Mouse (Mus musculus): ENCODE measurements around the gene Depdc1b.

Gene Depdc1b

DNA sequence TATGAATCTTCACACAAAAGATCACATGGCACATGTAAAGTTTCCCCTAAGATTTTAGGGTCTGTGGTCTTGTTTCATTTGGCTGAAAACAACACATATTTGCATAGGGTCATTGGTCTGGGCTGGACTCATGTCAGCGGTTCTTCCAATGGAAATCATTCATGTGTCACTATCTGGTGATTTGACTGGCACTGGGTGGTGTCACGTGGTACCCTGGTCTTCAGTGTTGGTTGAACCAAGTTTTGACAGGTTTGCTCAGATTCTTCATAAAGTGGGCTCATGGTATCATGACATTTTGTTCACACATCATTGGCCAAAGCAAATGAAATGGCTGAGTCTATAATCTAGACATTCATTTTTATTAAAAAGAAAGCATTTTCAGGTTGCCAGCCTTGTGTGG lies 1.3 kb downstream of the Depdc1b start:
- DNase-seq, result no peak

DNA sequence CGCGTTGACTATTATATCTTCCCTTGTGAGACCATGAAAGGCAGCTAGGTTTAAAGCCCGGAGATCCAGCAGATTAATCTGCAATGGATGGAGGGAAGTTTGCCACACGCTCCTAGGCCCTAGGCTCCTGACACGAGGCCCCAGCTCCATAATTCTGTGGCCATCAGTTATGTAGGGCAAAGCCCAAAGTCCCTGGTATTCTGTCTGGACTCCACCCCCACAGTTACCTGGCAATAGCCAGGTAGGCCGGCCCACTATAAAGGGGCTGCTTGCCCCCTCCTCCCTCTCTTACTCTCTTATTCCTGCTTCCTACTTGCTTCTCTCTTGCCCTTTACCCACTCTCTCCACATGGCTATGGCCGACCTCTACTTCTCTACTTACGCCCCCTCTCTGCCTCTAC lies 2.9 kb downstream of the Depdc1b start:
- no peak for DNase-seq

DNA sequence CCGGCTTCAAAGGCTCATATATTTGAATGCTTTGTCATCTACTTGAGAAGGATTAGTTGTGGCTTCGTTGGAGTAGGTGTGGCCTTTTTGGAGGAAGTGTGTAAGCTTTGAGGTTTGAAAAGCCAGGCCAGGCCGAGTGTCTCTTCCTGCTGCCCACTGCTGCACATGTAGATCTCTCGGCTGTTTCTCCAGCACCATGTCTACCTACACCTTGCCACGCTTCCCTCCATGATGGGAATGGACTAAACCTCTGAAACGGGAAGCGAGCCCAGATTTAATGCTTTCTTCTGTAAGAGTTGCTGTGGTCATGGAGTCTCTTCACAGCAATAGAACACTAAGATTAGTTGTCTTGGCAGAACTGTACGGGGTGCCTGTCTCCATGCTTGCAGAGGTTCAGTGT lies 4.1 kb downstream of the Depdc1b start:
- no peak for DNase-seq

DNA sequence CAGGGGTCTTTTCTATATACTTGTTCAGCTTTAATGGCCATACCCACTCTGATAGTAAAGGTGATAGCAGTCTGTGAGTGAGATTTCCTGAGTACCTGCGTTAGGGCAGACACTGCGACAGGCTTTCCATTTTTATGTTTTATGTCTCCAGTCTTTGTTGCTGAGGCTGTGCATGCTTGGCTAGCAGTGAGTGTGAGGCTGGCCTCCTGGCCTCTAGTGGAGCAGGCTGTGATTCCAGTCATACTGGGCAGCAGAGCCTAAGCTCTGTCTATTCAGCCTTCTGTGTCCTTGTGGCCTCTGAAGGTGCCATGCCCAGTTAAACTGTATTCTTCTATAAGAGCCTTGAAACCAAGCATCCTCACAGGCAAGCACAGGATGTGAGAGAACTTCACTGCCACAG lies 6.3 kb downstream of the Depdc1b start:
- DNase-seq, result no peak

DNA sequence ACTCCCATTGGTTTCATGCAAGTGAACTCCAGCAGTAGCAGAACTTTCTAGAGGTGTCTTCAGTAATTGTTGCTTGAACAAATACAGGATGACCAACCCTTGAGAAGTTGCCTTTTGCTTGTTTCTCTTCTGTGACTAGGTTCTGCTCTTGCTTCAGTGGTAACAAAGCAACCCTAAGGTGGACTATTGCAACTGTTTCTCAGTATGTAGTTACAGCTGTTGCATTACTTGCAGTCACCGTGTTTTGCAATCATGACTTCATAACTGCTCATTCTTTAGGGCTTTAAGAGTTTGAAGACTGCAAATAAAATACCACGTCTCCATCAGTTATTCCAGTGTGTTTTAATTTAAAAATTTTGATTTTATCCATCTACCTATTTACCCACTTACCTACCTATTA lies 7.2 kb downstream of the Depdc1b start:
- DNase-seq, result no peak

DNA sequence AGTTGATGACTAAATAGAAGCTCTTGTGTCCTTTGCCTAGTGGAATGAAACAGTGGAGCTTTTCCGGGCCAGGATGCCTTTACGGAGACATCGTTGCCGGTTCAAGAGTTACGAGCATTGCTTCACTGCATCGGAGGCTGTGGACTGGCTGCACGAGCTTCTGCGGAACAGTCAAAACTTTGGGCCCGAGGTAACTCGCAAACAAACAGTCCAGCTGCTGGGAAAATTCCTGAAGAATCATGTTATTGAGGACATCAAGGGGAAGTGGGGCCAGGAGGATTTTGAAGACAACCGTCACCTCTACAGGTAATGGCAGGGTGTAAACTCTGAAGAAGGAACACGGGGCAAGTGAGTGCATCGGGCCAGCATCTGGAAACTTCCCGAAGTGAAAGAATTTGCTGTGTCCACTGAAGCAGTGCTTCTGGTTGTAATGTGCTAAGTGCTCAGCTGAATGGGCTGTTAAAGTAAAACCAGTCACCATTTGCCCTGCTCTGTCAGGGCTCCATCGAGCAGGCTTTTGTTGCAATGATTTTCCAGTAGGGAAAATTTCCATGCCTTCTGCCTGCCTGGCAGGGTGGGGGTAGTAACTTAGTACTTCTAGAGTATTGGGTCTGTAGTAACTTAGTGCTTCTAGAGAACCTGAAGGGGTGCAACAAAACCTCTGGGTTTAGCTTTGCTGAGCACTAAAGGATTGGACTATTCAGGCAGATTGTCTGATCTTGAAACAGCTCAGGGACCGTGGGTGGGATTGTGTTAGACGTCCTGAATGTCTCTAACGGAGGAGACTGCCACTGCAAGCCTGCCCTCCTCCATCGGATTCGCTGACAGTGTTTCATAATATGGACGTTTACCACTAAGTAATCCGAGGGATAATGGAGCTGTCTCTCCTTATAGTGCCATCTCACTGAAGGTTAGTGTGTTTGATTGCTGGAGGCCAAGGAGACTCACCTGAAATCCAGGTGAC lies 8.0 kb downstream of the Depdc1b start:
- DNase-seq, result no peak

DNA sequence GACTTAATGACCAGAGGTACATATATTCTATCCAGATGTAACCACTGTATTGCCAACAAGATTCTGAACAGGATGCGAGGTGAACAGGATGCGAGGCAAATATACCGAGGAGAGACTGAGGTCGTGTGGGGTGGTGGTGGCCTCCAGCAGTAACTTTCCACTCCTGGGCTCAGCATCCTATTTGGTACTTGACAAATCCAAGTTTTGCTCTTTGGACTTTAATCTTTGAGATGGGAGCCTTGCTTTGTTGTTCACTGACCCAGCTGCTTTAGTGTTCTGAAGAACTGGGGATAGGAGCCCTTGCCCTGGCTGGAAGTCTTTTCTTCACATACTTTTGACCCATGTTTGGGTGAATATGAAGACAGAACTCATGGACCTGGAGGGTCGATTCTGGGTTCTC lies 9.7 kb downstream of the Depdc1b start:
- no peak for DNase-seq

DNA sequence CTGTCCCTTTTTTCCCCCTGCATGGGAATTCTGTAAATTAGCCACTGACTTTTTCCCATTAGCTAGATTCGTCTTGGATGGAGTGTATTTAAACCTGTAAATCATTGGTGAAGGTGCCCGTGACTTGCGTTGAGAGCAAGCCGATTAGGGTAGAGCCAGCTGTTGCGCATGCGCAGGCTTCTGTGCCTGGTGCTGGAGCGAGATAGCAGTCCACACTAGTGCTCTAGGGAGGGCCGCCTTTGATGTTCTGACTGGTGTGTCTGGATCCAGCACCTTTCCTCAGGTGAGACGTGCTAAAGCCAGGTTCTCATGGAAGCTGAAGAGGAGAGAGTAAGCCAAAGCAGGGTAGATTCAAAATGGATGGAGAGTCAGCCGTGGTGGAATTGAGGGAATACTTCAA lies 10.2 kb downstream of the Depdc1b start:
- no peak for DNase-seq

DNA sequence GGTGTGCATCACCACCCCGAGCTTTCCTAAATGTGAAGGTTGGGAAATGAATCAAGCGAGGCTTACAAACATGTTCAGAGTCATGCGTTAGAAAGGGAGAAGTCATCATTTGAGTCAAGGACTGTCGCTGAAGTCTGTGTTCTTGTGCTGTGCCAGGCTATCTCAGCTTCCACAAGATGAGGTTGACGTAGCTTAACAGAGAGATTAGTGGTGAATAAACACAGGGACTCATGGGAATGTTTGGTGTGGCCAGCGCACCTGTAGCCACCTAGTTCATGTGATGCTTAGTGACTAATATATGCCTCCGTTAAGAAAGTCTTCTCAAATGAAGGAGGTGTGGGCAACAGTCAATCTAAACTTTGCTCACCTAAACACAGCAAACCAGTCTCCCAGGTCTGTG lies 10.9 kb downstream of the Depdc1b start:
- no peak for DNase-seq

DNA sequence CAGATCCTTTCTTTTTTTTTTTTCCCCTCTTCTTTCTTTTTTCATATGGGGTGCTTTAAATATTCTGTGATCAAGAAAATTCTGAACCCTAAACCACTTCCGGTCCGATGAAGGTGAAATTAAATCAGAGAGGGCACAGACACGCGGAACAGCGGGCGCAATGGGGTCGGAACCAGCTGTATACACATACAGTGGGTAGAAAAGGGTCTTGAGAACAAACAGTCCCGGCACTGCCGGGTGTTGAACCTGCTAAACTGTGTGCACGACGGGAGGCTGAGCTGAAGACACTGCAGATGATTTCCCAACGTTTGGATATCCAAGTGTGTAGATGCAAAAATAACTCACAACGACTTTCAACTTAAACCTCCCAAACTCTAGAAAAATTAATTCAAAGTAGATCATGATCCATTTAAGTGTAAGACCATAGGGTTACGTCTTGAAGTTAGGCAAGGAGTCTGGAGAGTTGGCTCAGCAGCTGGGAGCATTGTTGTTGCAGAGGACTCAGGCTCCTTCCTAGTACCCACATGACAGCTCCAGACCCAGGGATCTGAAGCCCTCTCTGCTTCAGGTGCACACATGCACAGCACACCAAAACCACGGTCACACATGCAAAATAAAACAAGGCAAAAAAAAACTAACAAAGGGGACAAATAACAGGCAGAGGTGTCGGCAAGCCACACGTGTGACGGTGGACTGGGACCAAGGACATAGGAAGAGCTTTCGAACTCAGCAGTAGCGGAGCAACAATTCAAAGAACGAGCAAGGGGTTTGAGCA lies 12.5 kb downstream of the Depdc1b start:
- no peak for DNase-seq

DNA sequence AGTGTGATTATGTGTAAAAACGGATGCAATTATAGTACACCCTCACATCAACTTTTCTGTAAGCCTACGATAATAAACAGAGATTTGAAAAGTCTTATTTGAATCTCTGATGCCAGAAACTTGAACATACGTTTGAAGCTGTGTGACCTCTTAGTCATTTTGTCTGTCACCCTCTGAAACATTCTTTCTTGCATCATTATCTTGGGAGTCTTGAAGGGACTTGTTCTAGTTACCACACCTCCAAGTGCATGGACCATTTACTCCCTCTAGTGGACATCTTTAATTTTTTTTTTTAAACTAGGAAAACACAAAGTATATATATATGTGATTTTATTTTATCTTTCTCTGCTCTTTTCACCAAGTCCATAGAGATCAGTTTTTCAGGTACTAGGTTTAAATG lies 13.6 kb downstream of the Depdc1b start:
- no peak for DNase-seq

DNA sequence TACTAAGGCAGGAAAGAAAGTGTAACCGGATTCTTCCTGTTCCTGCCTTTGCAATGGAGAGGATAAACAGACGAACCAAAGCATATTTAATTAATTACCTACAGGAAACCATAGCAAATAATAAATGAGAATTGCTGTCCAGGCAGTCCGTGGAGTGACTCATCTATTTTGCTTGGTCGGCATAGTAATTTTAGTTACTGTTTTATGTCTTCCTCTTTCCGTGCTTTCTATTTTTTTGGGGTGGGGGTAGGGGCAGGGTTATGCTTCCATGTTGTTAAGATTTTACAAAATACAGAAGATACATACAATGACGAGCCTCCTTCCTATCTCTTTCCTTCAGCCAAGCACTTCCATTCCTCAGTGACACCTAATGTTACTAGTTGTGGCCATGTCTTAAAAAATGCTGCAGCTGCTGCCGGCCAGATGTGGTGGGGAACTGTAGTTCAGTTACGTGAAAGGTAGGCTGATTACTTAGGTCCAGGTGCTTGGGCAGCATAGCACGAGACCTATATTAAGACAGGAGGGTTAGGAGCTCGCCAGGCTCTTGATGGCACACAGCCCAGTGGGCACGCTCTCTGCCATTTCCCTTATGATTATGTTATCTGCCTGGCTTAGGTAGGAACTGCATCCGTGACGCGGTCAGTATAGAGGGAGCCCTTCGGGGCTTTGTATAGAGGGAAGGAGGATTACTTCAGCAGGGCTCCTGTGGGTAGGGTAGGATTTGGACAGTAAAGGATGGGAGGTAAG lies 19.3 kb downstream of the Depdc1b start:
- DNase-seq, result no peak

DNA sequence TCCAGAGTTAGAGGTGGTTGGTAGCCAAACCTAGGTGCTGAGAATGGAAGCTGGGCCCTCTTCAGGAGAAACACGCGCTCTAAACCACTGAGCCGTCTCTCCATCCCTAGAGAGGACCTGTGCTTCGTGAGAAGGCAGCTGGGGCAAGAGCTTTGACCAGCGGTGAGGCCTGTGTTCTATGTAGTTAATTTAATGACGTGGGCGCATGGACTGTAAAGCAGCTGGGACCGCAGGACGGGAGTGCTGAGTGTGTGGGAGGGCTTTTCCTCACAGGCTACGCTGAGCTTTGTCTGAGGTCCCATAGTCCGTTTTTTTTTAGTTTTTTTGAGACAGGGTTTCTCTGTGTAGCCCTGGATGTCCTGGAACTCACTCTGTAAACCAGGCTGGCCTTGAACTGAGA lies 20.1 kb downstream of the Depdc1b start:
- DNase-seq, result no peak

DNA sequence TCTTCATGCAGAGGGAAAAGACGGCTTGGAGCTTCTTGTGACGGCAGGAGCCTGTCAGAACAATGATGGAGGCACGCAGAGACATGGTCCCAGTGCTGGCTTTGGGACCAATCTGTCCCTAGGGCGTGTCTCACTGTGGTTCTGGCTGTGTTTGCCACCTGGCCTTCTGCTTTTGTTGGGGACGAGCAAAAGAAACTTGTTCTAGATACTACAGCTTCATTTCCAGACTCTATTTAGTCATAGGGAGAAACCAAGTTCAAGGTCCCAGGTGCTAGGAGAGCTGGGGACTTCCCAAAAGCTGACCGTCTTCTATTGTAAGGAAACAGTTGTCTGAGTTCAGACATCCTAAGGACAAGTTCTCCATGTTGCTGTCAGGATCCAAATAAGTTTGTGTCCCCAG lies 21.2 kb downstream of the Depdc1b start:
- DNase-seq, result no peak

DNA sequence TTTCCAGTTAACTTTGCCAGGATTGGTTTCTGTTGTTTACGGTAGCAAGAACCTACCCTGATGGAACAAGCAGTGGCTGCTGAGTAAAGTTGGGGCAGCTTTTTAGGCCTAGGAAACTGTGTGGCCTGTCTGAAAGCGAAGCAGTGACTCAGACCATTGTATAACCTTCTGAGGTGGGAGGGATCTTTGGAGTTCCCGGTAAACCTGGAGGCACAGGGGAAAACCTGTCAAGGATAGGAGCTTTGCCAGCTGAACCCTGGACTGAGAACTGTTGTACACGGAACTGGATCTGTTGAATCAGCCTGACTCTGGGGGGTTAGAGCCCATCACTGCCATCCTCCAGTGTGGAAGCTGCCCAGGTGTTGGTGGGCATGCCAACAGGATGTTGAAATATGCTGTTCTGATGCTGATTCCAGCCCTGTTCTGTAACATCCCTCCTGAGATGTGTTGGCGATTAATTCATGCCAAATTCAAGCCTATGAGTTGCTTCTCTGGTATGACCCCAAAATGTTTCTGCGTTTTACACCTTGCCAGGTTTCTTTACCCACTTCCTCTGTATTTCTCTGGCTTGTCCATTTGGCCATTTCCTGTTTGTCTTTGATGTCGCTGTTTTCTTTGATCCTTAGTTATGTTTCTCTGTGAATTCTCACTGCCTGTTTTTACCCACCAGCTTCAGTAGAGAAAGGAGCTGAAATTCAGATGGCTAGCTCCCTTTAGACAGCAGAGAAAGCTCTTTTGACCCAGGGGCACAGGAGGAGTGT lies 22.1 kb downstream of the Depdc1b start:
- DNase-seq, result no peak

DNA sequence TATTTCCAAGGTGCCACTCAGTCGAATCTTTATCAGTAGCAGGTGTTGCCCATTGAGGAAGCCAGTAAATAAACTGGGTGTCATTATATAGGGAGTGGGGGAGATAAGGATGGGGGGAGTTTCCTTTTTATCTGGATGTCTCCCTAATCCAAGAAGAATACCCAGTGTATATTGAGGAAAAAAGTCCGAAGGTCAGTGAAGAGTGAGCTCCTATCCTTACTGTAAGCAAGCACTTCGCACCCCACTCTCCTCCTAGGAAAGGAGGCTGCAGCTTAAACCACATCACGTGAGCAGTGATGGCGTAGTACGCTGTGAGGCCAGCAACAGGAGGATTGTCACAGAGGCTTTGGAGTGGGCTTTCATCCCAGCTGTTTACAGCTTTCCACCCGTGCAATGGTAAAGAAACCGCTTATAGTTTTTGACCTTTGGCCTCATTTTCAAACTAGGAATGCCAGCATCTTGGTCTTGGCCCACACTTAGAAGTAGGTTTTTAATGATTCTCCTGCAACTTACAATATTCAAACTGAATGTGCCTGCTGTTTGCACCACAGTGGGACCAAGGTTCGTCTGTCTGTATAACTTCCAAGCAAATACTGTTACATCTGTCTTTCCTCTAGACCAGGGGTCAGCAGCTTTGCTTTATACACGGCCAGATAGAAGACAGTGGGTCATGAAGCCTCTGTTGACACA lies 23.9 kb downstream of the Depdc1b start:
- no peak for DNase-seq

DNA sequence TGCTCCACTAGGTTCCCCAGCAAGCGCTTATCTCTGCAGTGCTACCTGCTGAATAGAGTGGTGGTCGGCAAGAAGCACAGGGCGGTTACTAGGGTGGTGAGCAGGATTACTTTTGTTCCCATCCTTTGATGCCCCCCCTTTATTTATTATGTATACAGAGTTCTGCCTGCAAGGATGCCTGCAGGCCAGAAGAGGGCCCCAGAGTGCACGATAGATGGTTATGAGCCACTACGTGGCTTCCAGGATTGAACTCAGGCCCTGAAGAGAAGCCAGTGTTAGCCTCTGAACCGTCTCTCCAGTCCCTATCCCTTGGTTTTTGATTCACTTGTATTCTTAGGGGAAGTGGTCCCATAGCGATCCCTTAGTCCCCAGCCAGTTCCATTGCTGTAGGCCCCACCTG lies 25.5 kb downstream of the Depdc1b start:
- no peak for DNase-seq

DNA sequence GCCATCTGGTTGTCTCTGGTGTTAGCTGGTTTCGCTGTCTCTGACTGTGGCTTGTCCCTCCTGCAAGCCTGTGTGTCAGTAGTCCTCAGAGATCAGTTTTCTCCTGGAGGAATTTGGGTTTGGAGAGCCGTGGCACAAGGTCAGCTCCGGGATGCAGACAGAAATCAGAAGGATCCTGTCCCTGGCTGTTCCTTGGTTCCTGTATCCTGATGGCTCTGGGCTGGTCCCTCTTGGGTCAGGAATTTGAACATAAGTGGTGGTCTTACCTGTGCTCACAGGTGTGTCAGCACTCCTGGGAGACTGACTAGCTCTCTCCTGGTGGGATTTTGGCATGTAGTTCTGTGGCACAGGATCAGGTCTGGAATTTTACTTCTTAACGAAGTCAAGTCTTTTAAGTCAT lies 29.6 kb downstream of the Depdc1b start:
- DNase-seq, result no peak

DNA sequence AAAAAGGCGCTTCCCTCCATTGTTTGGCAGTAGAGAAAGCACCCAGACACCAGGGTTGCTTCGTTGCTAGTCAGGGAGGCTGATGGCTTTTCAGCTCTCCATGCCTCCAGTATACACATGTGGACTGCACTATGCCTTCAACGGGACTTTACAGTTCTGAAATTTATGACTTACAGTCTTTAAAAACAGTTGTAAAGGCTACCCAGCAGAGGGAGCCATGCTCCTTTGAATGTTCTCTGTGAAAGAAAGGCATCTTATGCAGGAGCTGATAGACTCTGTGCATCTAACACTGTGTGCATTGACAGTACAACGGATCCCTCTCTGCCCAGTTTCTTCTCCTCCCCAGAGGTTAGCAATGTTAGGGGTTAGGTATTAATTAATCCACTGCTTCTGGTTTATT lies 30.9 kb downstream of the Depdc1b start:
- no peak for DNase-seq

DNA sequence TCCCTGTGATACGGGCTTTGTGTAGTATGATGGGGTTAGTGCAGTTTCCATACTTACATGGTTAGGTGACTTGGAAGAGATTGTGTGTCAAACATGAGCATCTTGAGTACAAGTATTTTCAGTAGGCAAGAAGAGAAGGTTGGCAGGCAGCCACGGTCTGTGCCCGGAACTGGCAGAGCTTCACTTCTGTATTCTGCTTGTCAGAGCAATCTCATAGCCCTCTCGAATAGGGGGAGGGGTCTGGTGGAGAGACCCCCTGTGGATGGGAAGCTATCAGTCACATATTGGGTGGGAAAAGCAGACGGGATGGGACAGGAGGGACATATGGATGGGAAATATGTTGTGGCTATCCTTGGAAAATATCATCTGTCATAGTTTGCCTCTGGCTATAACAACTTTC lies 33.5 kb downstream of the Depdc1b start:
- DNase-seq, result no peak

DNA sequence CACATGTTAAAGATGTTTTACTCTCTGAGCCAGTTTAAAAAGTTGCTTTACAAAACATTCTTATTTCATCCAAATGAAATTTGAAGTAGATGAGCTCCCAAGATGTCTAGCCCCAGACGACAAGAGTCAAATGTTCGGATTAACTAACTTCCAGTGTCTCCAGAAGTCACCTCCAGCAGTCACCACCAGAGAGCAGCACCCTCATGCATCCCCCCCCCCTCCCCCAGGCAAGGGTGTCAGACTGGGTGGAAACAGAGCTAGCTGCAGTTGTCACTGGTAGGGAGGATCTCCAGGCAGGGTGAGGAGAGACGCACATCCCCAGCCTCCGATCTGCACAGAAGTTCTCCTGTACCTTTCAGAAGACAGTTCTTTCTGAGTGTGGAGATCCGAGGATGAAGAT lies 37.6 kb downstream of the Depdc1b start:
- DNase-seq, result no peak

Measured in thymus, adult 18-20 months (tissue).